ENCODE assay signal across 12 mouse cellular contexts in genomic region chr4:88523241-88523640, GRCm38 (mm10). TPM values are rescaled to one million over a fixed set of nuclear protein-coding genes. Genes with fewer than 3 reads are reported as not detected.
DNase-seq lines count a peak whose midpoint lies in the region; ATAC-seq lines count a peak whose summit lies in the region.
"Had no signal": no experiment of that assay in that cellular context is flagged by ENCODE, and none has a peak within 500 bp of the region (broad histone marks: within the 10 kb centered on the region; RNA-seq: fewer than 3 reads in every experiment).

No protein-coding gene starts in this region.

- no peak overlapping the region for H3K4me3 ChIP-seq in midbrain, embryonic 11.5 days (ENCODE audit: low read depth, low read length)
- H3K4me3 ChIP-seq in midbrain, embryonic 13.5 days (replicated peaks), result no peak overlapping the region
- H3K4me3 ChIP-seq: myocyte; stomach, embryonic 15.5 days had no signal

- no peak overlapping the region for H3K9ac ChIP-seq in midbrain, embryonic 11.5 days (ENCODE audit: low read length)
- H3K9ac ChIP-seq in midbrain, embryonic 13.5 days (replicated peaks), result no peak overlapping the region
- H3K9ac ChIP-seq: stomach, embryonic 15.5 days had no signal

- H3K4me2 ChIP-seq in midbrain, embryonic 11.5 days, result no peak overlapping the region
- no peak overlapping the region for H3K4me2 ChIP-seq in midbrain, embryonic 13.5 days (replicated peaks)
- H3K4me2 ChIP-seq: stomach, embryonic 15.5 days had no signal

- no peaks in the 10 kb centered on the region for H3K27me3 ChIP-seq in midbrain, embryonic 11.5 days (ENCODE audit: control insufficient read depth, insufficient read depth, low read length)
- H3K27me3 ChIP-seq in midbrain, embryonic 13.5 days, result no peaks in the 10 kb centered on the region
- H3K27me3 ChIP-seq: stomach, embryonic 15.5 days had no signal

- no peak overlapping the region for H3K27ac ChIP-seq in midbrain, embryonic 11.5 days (ENCODE audit: low read depth, low read length)
- no peak overlapping the region for H3K27ac ChIP-seq in midbrain, embryonic 13.5 days
- H3K27ac ChIP-seq: stomach, embryonic 15.5 days had no signal

- no peaks in the 10 kb centered on the region for H3K36me3 ChIP-seq in midbrain, embryonic 11.5 days (ENCODE audit: control insufficient read depth, insufficient read depth, low read length)
- H3K36me3 ChIP-seq in midbrain, embryonic 13.5 days, result no peaks in the 10 kb centered on the region
- H3K36me3 ChIP-seq: stomach, embryonic 15.5 days had no signal

- ATAC-seq in midbrain, embryonic 11.5 days (ENCODE audit: low FRiP score), result no peak
- ATAC-seq in midbrain, embryonic 13.5 days, result no peak
- 0 out of 2 replicates have a peak, but pooled peaks have one; percentile 48 for ATAC-seq in erythroblast, adult 5-6 weeks (replicated peaks; ENCODE audit: low FRiP score, poor library complexity, severe bottlenecking)
- ATAC-seq in neutrophil, adult 5-6 weeks (ENCODE audit: extremely low read depth, insufficient number of reproducible peaks, low FRiP score, poor library complexity, severe bottlenecking), result peak; percentile 73

- peak; percentile 42 for DNase-seq in gastrocnemius, adult 18-20 months (ENCODE audit: low spot score)
- no peak for DNase-seq in gastrocnemius, postnatal 14 days
- DNase-seq in midbrain, embryonic 11.5 days (ENCODE audit: low spot score, missing footprints), result peak; percentile 85
- no peak for DNase-seq in cerebellum, adult 11-12 months
- DNase-seq in spleen, postnatal 14 days (ENCODE audit: low spot score in 2 of 2), result no peak

- H3K9me3 ChIP-seq in midbrain, embryonic 11.5 days (ENCODE audit: control insufficient read depth, low read length), result no peaks in the 10 kb centered on the region
- no peaks in the 10 kb centered on the region for H3K9me3 ChIP-seq in midbrain, embryonic 13.5 days
- H3K9me3 ChIP-seq: stomach, embryonic 15.5 days had no signal

- H3K4me1 ChIP-seq in midbrain, embryonic 11.5 days (ENCODE audit: control insufficient read depth, insufficient read depth, low read length), result no peaks in the 10 kb centered on the region
- no peaks in the 10 kb centered on the region for H3K4me1 ChIP-seq in midbrain, embryonic 13.5 days (replicated peaks)
- H3K4me1 ChIP-seq: stomach, embryonic 15.5 days had no signal

- intact Hi-C loops in gastrocnemius, postnatal 14 days (cut with DNase I; ENCODE audit: low total_unique reads), result no loop called here

RNA-seq across cellular contexts. Expression of gene Ifnb1, which starts 0.7 kb away (rescaled TPM):
- not detected for total RNA-seq in gastrocnemius, adult 18-20 months (2021)
- total RNA-seq in gastrocnemius, postnatal 14 days (2021), result not detected
- polyA plus RNA-seq in midbrain, embryonic 11.5 days (2014; fragmentation: Nextera tagmentation; extraction: Ambion mirVana), result not detected in 2 replicates
- polyA plus RNA-seq in midbrain, embryonic 13.5 days (2015; fragmentation: Nextera tagmentation; extraction: Ambion mirVana), result not detected in 2 replicates
- not detected in 2 replicates for total RNA-seq in erythroblast, adult 5-6 weeks (2015; ENCODE audit: low replicate concordance)
- not detected in 2 replicates for total RNA-seq in erythroblast, adult 5-6 weeks (2017; ENCODE audit: low replicate concordance)
- not detected in 2 replicates for total RNA-seq in neutrophil, adult 5-6 weeks (2017)
- polyA plus RNA-seq: heart, embryonic 16.5 days; limb, embryonic 11.5 days; myocyte; stomach, embryonic 15.5 days had no signal

RNA-seq across cellular contexts. Expression of gene Ifna15, which starts 34.8 kb away (rescaled TPM):
- total RNA-seq in gastrocnemius, adult 18-20 months (2021), result not detected
- not detected for total RNA-seq in gastrocnemius, postnatal 14 days (2021)
- not detected in 2 replicates for polyA plus RNA-seq in midbrain, embryonic 11.5 days (2014; fragmentation: Nextera tagmentation; extraction: Ambion mirVana)
- not detected in 2 replicates for polyA plus RNA-seq in midbrain, embryonic 13.5 days (2015; fragmentation: Nextera tagmentation; extraction: Ambion mirVana)
- total RNA-seq in erythroblast, adult 5-6 weeks (2015; ENCODE audit: low replicate concordance), result not detected in 2 replicates
- total RNA-seq in erythroblast, adult 5-6 weeks (2017; ENCODE audit: low replicate concordance), result not detected in 2 replicates
- not detected in 2 replicates for total RNA-seq in neutrophil, adult 5-6 weeks (2017)
- polyA plus RNA-seq: heart, embryonic 16.5 days; limb, embryonic 11.5 days; myocyte; stomach, embryonic 15.5 days had no signal

RNA-seq across cellular contexts. Expression of gene Ifna14, which starts 48.4 kb away (rescaled TPM):
- total RNA-seq in gastrocnemius, adult 18-20 months (2021), result not detected
- total RNA-seq in gastrocnemius, postnatal 14 days (2021), result not detected
- polyA plus RNA-seq in midbrain, embryonic 11.5 days (2014; fragmentation: Nextera tagmentation; extraction: Ambion mirVana), result not detected in 2 replicates
- polyA plus RNA-seq in midbrain, embryonic 13.5 days (2015; fragmentation: Nextera tagmentation; extraction: Ambion mirVana), result not detected in 2 replicates
- total RNA-seq in erythroblast, adult 5-6 weeks (2015; ENCODE audit: low replicate concordance), result not detected in 2 replicates
- total RNA-seq in erythroblast, adult 5-6 weeks (2017; ENCODE audit: low replicate concordance), result not detected in 2 replicates
- not detected in 2 replicates for total RNA-seq in neutrophil, adult 5-6 weeks (2017)
- polyA plus RNA-seq: heart, embryonic 16.5 days; limb, embryonic 11.5 days; myocyte; stomach, embryonic 15.5 days had no signal

Comparison
In these comparisons a context has a peak if more than half of its experiments do, and no peak if none do; other contexts are left out.
1. DNase-seq: peak in gastrocnemius, adult 18-20 months (single experiment) and midbrain, embryonic 11.5 days (single experiment); none in gastrocnemius, postnatal 14 days (single experiment), cerebellum, adult 11-12 months (single experiment) and spleen, postnatal 14 days (0 of 2).
2. ATAC-seq: peak in erythroblast, adult 5-6 weeks (single experiment) and neutrophil, adult 5-6 weeks (single experiment); none in midbrain, embryonic 11.5 days (single experiment) and midbrain, embryonic 13.5 days (single experiment).